Mouse (Mus musculus): ENCODE measurements at regions not wholly inside any gene's neighbourhood (a gene's known extent, or its start where the extent isn't known, plus 50 kb on each side); places are given as distances from the start of the nearest gene placed in this dataset.

DNA sequence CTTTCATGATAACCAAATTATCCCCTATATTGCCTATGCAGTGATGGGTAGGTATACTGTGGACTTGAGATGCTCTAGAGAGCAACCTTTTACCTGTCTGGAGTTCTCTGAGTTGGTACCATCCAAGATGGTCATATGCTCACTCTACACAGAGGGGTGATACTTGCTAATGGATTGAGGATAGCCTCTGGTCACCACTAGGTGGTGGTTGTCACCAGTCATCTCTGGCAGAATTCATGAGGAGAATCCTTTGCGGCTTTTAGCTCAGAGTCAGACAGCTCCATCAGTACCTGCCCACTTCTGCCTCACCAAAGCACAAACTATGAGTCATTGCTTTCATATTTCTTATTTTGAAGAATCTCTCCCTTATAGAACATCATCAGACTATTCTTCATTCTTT lies 500.9 kb upstream of the Impad1 start:
- H3K9me3 ChIP-seq (replicated peaks): no peaks in the 10 kb centered on the region
- no peak overlapping the region for H3K4me2 ChIP-seq
- 72% methylated on average over 1 of the region's 1 CpGs for WGBS (ENCODE audit: insufficient replicate concordance)
- no peaks in the 10 kb centered on the region for H3K27me3 ChIP-seq
- H3K4me3 ChIP-seq (replicated peaks): no peak overlapping the region
- no peaks in the 10 kb centered on the region for H3K4me1 ChIP-seq (replicated peaks)
- H3K36me3 ChIP-seq: no peaks in the 10 kb centered on the region
- no peak overlapping the region for H3K9ac ChIP-seq
- H3K27ac ChIP-seq: no peak overlapping the region
- ATAC-seq (ENCODE audit: low read depth) (no peak), DNase-seq (no peak)

DNA sequence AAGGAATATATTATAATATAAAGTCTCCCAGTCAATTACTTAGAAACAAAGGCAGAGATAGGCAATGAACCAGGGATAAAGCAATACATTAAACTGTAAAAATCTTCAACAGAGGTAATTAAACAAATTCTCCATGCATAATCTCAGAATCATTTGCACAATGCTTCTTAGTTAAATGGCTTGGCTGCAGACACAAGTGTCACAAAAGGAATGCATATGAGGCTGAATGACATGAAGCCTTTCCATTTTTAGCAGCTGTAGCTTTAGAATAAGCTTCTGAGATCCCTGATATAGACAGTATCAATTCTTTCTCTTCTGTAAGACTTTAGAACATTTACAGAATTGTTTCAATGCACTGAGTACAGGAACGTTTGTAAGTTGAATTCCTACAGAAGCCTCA lies 483.0 kb upstream of the Impad1 start:
- Histone ChIP-seq H3K27me3 (no peaks in the 10 kb centered on the region), H3K4me3 (replicated peaks) (no peak overlapping the region), H3K4me1 (replicated peaks) (no peaks in the 10 kb centered on the region), H3K36me3 (no peaks in the 10 kb centered on the region), H3K9ac (no peak overlapping the region), H3K27ac (no peak overlapping the region), H3K9me3 (replicated peaks) (no peaks in the 10 kb centered on the region), H3K4me2 (no peak overlapping the region)
- DNase-seq (no peak), ATAC-seq (ENCODE audit: low read depth) (no peak)
- WGBS (ENCODE audit: insufficient replicate concordance): 51% methylated on average over 1 of the region's 1 CpGs
